ENCODE assay signal across 1 mouse cellular context in genomic region chr8:86828925-86829324, GRCm38 (mm10).
TF ChIP-seq lines count a peak whose summit lies in the region.

No protein-coding gene starts in this region.

TF ChIP-seq in MEL, 35 proteins besides CTCF, POLR2A, EP300 and RAD21:
- TF ChIP-seq POLR2AphosphoS2 (IDR thresholded peaks at IDR 0.05; ENCODE audit: low read length) (no peak), SMC3 (IDR thresholded peaks at IDR 0.05; ENCODE audit: low read depth, low read length) (peak; percentile 22; the same call in 1 of the 2 replicates)
TF ChIP-seq in MEL: peak in this region for 1.
